Mouse (Mus musculus) CD4-positive, CD25-positive, alpha-beta regulatory T cell, adult 4 months (primary cell): ENCODE data around the gene Txnrd2. TPM values are rescaled to one million over a fixed set of nuclear protein-coding genes. Genes with fewer than 3 reads are reported as not detected.

Experiments
- ATAC-seq: one replicate; pipeline ENCODE4 v1.8.0; 2017
- polyA plus RNA-seq, 2 experiments: library from polyadenylated mRNA; unstranded; fragments of 100-300 nt; shearing (Covaris generic); gene quantifications; one replicate each; pipeline ENCODE4 v1.2.1; 2017

The Txnrd2 gene
- polyA plus RNA-seq, 2 experiments from 2014 or later = 21.7 to 26.7 TPM

DNA sequence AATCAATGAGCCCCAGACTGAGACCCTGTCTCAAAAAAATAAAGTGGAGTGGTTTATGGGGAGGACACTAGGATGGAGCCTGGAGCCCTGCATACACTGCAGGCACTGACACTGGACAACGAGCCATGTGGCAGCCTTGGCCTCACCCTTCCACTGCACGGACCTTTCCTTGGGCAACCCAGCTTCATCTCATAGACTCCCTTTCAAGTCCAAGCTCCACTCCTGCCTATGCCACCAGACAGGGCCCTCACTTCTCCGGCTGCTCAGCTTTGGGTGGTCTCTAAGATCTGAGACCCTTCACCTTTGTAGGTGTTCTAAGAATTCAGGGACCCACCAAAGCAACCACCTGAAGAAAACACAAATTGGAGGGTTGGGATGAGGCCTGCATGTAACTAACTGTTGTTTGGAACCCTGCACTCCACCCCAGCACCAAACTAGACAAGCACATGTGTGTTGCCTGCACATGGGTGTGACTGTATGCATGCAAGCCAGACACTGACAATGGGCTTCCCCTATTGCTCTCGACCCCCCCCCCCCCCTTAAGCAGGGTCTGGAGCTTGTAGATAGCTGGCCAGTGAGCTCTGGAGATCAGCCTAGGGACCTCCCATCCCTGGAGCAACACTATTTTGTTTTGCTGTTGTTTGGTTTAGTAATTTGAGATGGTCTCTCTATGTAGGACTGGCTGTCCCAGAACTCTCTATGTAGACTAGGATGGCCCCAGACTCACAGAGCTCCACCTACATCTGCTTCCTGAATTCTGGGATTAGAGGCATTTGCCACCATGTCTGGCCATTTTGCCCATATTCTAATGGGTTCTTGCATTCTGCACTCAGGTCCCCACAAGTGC lies 7.2 kb upstream of the Txnrd2 start:
- no peak for ATAC-seq

DNA sequence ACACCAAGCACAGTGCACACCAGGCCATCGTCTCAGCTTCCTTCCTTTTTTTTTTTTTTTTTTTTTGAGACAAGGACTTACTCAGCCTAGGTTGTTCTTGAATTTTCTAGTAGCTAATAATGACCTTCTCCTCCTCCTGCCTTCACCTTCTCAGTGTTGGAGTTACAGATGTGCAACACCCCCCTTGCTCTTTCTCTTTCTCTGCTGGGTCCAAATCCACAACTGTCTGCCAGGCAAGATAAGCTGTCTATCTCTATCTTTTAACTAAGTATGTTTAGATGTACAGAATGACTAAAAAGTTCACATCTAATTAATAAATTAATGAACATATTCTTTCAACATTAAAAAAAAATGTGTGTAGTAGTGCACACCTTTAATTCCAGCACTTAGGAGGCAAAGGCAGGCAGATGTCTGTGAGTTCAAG lies 6.6 kb upstream of the Txnrd2 start:
- ATAC-seq = no peak

DNA sequence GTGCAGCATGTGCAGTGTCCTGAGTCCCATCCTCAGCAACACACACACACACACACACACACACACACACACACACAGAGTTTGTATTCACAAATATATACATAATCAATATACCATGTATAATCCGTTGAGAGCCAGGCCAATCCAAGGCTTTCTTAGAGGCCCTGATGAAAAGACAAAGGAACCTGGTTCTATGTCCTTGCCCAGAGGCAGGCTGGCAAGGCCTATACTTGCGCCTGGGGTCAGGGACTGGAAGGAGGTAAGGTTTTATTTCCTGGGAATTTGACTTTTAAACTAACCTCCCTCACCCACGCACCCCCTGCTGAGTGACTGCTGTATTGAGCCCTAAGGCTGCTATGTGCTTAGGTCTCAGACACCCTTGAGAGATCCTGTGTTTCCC lies 5.6 kb upstream of the Txnrd2 start:
- ATAC-seq = no peak

GRCm38 (mm10) chr16:18423203-18423914 lies 2.8 kb upstream of the Txnrd2 start:
- ATAC-seq = no peak

DNA sequence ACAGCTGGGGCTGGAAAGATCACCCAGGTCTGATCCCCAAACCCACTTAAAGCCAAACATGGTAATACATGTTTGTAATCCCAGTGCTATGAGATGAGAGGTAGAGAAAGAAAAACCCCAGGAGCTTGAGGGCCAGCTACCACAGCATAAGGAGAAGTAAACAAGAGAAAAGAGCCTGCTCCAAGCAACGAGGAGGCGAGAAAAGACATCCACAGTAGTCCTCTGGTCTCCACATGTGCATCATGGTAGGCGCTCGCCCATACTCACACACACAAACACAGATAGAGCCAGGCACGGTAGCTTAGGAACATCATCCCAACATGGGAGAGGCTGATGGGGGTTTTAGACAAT lies 2.3 kb upstream of the Txnrd2 start:
- ATAC-seq = no peak

GRCm38 (mm10) chr16:18424364-18425045 lies 1.7 kb upstream of the Txnrd2 start:
- ATAC-seq = peak; percentile 27

GRCm38 (mm10) chr16:18425475-18426214 lies 539 bp upstream of the Txnrd2 start:
- ATAC-seq = peak; percentile 21

GRCm38 (mm10) chr16:18426802-18427280 lies 657 bp downstream of the Txnrd2 start, which contains the start of gene Comt:
Comt (minus strand) TSS chr16:18426852.
- ATAC-seq = no peak

DNA sequence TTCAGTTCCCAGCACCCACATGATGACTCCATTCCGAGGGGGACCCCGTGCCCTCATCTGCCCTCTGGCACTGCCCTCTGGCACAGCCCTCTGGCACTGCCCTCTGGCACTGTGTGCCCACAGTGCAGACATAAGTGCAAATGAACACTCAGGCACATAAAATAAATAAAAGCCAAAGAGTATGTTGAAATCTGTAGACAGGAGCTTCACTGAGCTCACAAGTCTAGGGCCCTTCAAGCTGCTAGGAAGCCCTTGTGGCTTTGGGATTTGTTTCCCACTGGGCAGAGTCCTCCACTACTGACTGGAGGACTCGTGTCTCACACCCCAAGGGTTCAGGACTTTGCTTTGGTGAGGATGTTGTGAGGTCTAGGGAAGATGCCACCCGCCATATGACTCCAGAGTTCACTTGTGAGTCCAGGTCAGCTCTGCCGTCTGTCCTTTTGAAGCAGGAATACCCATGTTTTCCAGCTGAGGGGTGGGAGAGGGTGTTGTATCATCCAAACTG lies 1.9 kb downstream of the Txnrd2 start:
- ATAC-seq = no peak

DNA sequence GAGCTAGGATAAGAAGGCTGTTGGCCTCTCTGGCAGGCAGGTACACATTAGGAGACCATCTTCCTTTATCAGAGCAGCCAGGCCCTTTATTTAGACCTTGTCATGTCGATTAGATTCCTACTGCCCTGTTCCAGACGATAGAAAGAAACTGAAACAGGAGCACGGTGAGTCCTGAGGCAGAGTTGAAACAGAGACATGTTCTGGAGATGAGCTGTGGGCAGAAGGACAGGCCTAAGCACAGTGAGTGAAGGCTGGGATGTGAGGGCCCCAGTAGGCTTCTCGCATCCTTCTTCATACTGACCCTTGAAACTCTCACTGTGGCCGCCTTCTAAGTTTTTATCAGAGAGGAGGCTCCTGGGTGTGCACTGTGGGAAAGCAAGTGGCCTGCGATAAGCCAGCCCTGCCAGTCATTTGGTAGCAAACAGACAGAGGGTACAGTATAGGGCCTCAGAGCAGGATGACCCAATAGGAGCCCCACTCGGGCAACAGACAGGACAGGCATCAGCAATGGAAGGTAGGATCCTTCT lies 2.4 kb downstream of the Txnrd2 start:
- no peak for ATAC-seq

DNA sequence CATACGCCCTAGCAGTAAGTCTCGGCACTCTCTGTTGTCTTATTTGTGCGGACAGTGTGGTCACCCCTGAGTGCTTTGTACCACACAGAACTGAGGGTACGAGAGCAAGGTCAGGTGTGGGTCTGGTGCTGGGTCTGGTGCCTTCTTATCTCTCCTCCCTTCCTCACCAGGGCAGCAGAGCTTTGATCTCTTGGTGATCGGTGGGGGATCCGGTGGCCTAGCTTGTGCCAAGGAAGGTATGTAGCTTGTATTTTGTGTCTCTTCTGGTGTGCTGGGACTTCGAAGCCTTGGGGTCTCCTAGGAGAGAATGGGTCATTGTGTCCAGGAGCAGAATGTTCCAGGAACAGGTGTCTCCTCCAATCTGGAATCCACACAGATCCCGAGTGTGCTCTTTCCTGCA lies 3.5 kb downstream of the Txnrd2 start:
- ATAC-seq = no peak

DNA sequence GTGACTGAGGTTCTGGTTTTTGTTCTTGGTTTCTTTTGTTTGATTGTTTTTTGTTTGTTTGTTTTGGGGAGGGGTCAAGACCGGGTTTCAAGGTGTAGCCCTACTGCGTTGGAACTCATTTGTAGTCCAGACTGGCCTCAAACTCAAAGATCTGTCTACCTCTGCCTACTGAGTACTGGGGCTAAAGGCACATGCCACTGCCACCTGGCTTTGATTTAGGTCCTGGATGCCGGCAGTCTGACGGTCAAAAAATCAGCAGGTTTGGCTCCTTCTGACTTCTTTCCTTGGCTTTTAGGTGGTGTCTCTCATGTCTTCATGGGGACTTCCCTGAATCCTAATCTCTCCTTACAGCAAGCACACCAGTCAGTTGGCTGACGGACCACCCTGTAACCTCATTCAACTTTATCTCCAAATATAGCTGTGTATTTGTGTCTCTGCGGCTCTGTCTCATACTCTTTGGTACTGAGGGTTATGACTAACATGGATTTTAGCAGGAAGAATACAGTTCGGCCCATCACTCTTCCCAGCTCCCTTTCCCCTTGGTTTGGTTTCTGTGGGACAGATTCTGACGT lies 4.5 kb downstream of the Txnrd2 start:
- ATAC-seq = no peak

DNA sequence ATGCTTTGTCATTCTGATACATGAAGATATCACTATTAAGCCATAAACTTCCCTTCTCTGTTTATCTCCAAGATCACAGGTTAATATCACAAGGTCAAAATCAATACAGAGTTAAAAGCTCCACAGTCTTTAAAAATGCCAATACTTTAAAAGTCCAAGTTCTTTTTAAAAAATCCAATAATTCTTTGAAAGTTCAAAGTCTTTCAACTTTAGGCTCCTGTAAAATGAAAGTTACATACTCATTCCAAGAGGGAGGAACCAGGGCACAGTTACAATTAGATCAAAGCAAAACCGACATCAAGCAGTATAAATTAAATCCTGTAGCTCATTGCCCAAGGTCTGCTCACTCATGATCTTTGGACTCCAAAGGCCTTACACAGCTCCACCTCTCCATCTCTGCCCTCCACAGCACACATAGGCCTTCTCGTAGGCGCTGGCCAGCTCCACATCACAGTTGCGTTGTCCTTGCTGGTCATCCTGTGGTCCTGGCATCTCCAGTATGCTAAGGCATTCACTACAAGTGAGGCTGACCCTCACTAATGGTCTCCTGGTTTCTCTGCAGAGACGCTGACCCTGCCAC lies 7.2 kb downstream of the Txnrd2 start:
- no peak for ATAC-seq

GRCm38 (mm10) chr16:18436128-18436527 lies 9.9 kb downstream of the Txnrd2 start:
- ATAC-seq = no peak

GRCm38 (mm10) chr16:18443385-18443841 lies 17.2 kb downstream of the Txnrd2 start:
- peak; percentile 96 for ATAC-seq

DNA sequence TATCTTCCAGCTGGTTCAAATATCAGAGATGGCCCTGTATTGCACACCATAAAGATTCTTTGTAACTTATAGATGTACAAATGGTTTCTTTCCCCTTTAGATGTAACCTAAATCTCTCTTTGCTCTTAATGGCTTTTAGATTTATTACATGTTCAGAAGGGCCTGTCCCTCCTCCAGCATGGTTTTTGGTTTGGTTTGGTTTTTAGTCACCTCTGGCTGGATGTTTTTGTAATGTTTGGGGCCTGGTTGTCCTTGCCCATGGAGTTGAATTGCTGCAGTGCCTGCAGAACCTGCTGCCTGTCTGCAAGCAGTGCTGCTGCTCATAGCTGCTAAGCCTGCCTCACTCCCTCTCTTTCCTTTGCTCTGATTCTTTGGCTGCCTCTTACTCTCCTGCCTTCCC lies 21.1 kb downstream of the Txnrd2 start:
- ATAC-seq = no peak

- no peak for ATAC-seq
These were observed 21.9 kb downstream of the Txnrd2 start for GRCm38 (mm10) chr16:18448104-18448503.

DNA sequence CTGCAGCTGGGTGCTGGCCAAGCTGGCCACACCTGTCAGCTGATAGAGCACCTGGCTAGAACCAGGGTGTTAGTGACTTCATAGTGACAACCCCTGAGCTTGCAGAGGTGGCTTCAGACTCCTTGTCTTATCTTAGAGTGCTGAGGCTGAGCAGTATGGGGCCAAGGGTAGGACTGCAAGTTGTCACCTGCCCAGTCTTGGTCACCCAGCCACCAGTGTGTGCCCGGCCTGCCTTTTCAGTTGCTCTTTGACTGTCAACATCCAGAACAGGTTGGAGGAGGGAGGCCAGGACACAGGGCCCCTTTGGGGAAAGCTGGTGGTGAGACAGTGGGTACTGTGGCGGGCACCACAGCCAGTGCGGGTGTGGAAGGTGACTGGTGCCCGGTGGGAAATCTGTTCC lies 22.8 kb downstream of the Txnrd2 start:
- ATAC-seq = no peak

DNA sequence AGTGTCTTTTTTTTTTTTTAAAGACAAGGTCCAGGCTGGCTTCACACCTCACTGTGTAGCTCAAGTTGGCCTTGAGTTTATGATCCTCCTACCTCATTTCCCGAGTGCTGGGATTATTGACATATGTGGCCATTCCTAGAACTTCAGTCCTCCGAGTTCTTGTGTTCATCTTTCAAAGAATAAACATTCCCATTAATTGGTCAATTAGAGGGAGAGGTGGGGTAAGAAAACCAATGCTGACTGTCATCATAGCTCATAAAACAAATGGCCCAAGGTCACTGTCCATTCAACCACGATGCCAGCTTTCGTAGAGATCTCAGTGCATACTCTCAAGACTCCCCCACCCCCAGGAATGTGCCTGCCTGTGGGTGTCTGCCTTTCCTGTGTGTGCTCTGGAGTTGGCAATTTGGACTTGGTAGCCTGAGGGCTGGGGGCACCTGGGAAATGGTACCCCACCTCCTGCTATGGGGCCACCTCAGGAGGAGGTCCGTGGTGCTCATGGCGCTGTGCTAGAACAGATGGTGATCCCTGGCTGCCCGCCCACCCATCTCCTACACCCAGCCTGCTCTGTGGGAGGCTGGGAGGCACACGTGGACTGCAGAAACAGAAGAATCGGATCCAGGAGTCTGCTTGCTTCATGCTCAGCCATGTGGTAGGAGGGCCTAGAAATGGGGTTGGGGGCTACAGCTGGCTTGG lies 25.4 kb downstream of the Txnrd2 start:
- ATAC-seq = no peak

DNA sequence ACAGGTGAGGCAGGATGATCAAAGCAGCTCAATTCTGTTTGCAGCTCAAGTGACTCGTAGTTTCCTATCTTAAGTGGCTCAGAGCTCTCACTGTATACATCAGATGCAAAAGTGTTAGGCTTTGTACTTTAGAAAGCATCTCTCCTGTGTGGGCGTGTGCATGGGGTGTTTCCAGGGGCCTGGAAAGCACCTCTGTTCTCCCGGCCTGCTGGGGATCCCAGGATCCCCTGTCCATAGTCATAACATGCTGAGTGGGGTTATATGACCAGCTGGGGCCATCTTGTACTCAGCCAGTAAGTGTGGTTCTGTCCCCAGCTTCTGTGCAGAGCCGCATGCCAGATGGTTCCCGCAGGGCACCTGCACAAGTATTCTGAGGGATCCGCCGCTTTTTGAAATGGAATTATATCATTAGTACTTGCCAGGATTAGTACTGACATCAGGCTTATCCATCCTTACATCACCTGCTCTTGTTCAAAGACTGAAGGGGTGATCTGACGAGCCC lies 26.2 kb downstream of the Txnrd2 start:
- ATAC-seq = peak; percentile 63
